Mouse (Mus musculus) spleen, adult 2 months (tissue): Measurements from ENCODE around the gene Pecam1.

ENCODE experiments used
- CTCF ChIP-seq: fragments of 200-500 bp; IDR thresholded peaks from 2 replicates; pipeline ENCODE4 v1.5.1; 2011; ENCODE audit warnings: mild to moderate bottlenecking, inconsistent platforms; ENCODE audit not compliant: insufficient read depth, insufficient read length, insufficient replicate concordance; ENCODE audit errors: extremely low read depth
- POLR2A ChIP-seq: fragments of 200-500 bp; IDR thresholded peaks from 2 replicates; pipeline ENCODE4 v1.6.1; 2011; ENCODE audit warnings: low read depth, low read length, inconsistent platforms

- TF ChIP-seq CTCF, result no peak
- TF ChIP-seq POLR2A, result peak; percentile 8; the same call in 1 of the 2 replicates
Observed at GRCm38 (mm10) chr11:106759028-106759427, 8.6 kb upstream of the Pecam1 start.
